Mouse (Mus musculus) testis, adult 2 months (tissue): Measurements from ENCODE around the gene Slc25a11.

Experiments
- CTCF ChIP-seq: fragments of 200-500 bp; IDR thresholded peaks from 2 replicates; pipeline ENCODE4 v1.5.1; 2012; ENCODE audit warnings: low read depth, mild to moderate bottlenecking, inconsistent platforms, low read length, moderate library complexity; ENCODE audit not compliant: control insufficient read depth, insufficient read depth, insufficient replicate concordance
- POLR2A ChIP-seq: fragments of 200-500 bp; IDR thresholded peaks from 2 replicates; pipeline ENCODE4 v1.6.1; 2012; ENCODE audit warnings: low read depth, mild to moderate bottlenecking, inconsistent platforms, low read length, moderate library complexity; ENCODE audit not compliant: control insufficient read depth

DNA sequence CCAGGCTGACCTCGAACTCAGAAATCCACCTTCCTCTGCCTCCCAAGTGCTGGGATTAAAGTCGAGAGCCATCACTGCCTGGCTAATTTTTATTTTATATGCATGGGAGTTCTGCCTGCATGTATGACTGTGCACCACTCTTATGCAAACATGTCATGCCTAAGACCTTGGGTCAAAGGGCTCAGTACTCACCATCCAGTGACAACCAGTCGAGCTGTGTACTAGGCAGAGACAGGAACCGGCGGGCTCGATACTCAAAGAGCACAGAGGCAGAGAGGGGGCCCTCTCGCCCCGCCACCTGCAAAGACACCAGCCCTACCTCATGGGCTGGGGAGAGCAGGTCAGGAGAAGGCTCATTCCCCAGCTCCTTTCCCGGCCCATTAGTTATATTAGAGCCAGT lies 30.8 kb upstream of the Slc25a11 start:
- TF ChIP-seq POLR2A: no peak
- no peak for TF ChIP-seq CTCF
